Mouse (Mus musculus) erythroblast, adult 5-6 weeks (primary cell): ENCODE data around the gene 4930535I16Rik. TPM values are rescaled to one million over a fixed set of nuclear protein-coding genes. Genes with fewer than 3 reads are reported as not detected.
A peak's percentile ranks its signal among the peaks of the same experiment; 100 is the strongest.

ENCODE experiments used
- ATAC-seq: replicated peaks from 2 replicates; pipeline ENCODE4 v1.8.0; 2016; ENCODE audit warnings: moderate number of reproducible peaks, mild to moderate bottlenecking, moderate TSS enrichment, inconsistent platforms; ENCODE audit not compliant: poor library complexity, low FRiP score, severe bottlenecking
- total RNA-seq, 2 experiments: library from RNA; stranded (forward) in 1 of 2; stranded (reverse) in 1 of 2; fragments of 150-400 nt in 1 of 2; fragments of 200-764, 138-1000 nt in 1 of 2; gene quantifications; 2 replicates each; pipeline versions ENCODE4 v1.2.3 to v1.2.4; 2015 to 2017; ENCODE audit warnings: low replicate concordance in 2 of 2

Gene 4930535I16Rik
- total RNA-seq, 2 experiments from 2014 or later, result not detected

- ATAC-seq, result no peak
Observed at GRCm38 (mm10) chr4:123912431-123912830, 5.4 kb downstream of the 4930535I16Rik start.

- ATAC-seq, result no peak
Observed at GRCm38 (mm10) chr4:123911503-123911902, 6.3 kb downstream of the 4930535I16Rik start.

GRCm38 (mm10) chr4:123905126-123905668 lies 12.6 kb downstream of the 4930535I16Rik start:
- ATAC-seq, result no peak

GRCm38 (mm10) chr4:123904333-123905125 lies 13.3 kb downstream of the 4930535I16Rik start, which contains the start of gene Mycbp:
Gene Mycbp (plus strand): TSS chr4:123904832.
- peak; percentile 99 for ATAC-seq

- no peak for ATAC-seq
Observed at GRCm38 (mm10) chr4:123903432-123903831, 14.4 kb downstream of the 4930535I16Rik start.

- peak; percentile 68; the same call in 1 of the 2 replicates for ATAC-seq
Observed at GRCm38 (mm10) chr4:123898696-123899095, 19.1 kb downstream of the 4930535I16Rik start.

- ATAC-seq, result no peak
Observed at GRCm38 (mm10) chr4:123894295-123894694, 23.5 kb downstream of the 4930535I16Rik start.

GRCm38 (mm10) chr4:123893726-123894125 lies 24.1 kb downstream of the 4930535I16Rik start:
- ATAC-seq, result no peak

Other genes with a start within 250 kb of the 4930535I16Rik start
- gene Macf1, start 233.7 kb downstream of the 4930535I16Rik start, total RNA-seq (2015; ENCODE audit: low replicate concordance), result 48.5 and 52.5 TPM in 2 replicates
- gene Macf1, start 233.7 kb downstream of the 4930535I16Rik start, total RNA-seq (2017; ENCODE audit: low replicate concordance), result 65.5 and 81.0 TPM in 2 replicates
- gene Ndufs5, start 199.8 kb downstream of the 4930535I16Rik start, total RNA-seq (2015; ENCODE audit: low replicate concordance), result 25.3 and 32.9 TPM in 2 replicates
- 27.9 and 29.0 TPM in 2 replicates for gene Ndufs5, start 199.8 kb downstream of the 4930535I16Rik start, total RNA-seq (2017; ENCODE audit: low replicate concordance)
- 17.5 and 27.4 TPM in 2 replicates for gene Akirin1, start 167.7 kb downstream of the 4930535I16Rik start, total RNA-seq (2015; ENCODE audit: low replicate concordance)
- gene Akirin1, start 167.7 kb downstream of the 4930535I16Rik start, total RNA-seq (2017; ENCODE audit: low replicate concordance), result 9.3 and 34.0 TPM in 2 replicates
- not detected in 2 replicates for gene Rhbdl2, start 130.1 kb downstream of the 4930535I16Rik start, total RNA-seq (2015; ENCODE audit: low replicate concordance)
- not detected in 2 replicates for gene Rhbdl2, start 130.1 kb downstream of the 4930535I16Rik start, total RNA-seq (2017; ENCODE audit: low replicate concordance)
- gene 4933427I04Rik, start 58.3 kb downstream of the 4930535I16Rik start, total RNA-seq (2015; ENCODE audit: low replicate concordance), result not detected in 2 replicates
- not detected in 2 replicates for gene 4933427I04Rik, start 58.3 kb downstream of the 4930535I16Rik start, total RNA-seq (2017; ENCODE audit: low replicate concordance)
- gene Mycbp, start 13.2 kb downstream of the 4930535I16Rik start, total RNA-seq (2015; ENCODE audit: low replicate concordance), result 3.7 and 9.6 TPM in 2 replicates
- 1.4 and 11.9 TPM in 2 replicates for gene Mycbp, start 13.2 kb downstream of the 4930535I16Rik start, total RNA-seq (2017; ENCODE audit: low replicate concordance)
- 6.7 and 20.7 TPM in 2 replicates for gene Rragc, start 576 bp downstream of the 4930535I16Rik start, total RNA-seq (2015; ENCODE audit: low replicate concordance)
- gene Rragc, start 576 bp downstream of the 4930535I16Rik start, total RNA-seq (2017; ENCODE audit: low replicate concordance), result 12.7 and 14.4 TPM in 2 replicates